Mouse (Mus musculus) liver, embryonic 11.5 days (tissue): ENCODE measurements at regions not wholly inside any gene's neighbourhood (a gene's known extent, or its start where the extent isn't known, plus 50 kb on each side); places are given as distances from the start of the nearest gene placed in this dataset.
"Not testable (repeated sequence)": the region's sequence is repeated elsewhere in the genome, so short reads cannot be mapped to it uniquely, and the experiment has no call there.

ENCODE experiments used
- ATAC-seq: fragments of 200-750 bp; cut with Nextera tagmentation; replicated peaks from 2 replicates; pipeline ENCODE4 v1.8.0; 2017; ENCODE audit warnings: moderate number of reproducible peaks, mild to moderate bottlenecking, moderate TSS enrichment, moderate library complexity; ENCODE audit not compliant: low FRiP score
- DNase-seq: peaks from one replicate; pipeline ENCODE4 v3.0.0-alpha.2; 2017; ENCODE audit warnings: low spot score
- H3K27ac ChIP-seq: fragments of 300-500 bp; sonication (generic); 2 replicates; pipeline ENCODE4 v1.5.1; 2014; ENCODE audit warnings: mild to moderate bottlenecking, low read depth, low read length, control low read depth
- H3K27me3 ChIP-seq: fragments of 300-500 bp; sonication (generic); replicated peaks from 2 replicates; pipeline ENCODE4 v1.6.1; 2014; ENCODE audit warnings: low read length, mixed read lengths; ENCODE audit not compliant: control insufficient read depth, insufficient read depth
- H3K36me3 ChIP-seq: fragments of 300-500 bp; sonication (generic); 2 replicates; pipeline ENCODE4 v1.6.1; 2014; ENCODE audit warnings: mild to moderate bottlenecking, low read length, moderate library complexity, mixed read lengths; ENCODE audit not compliant: control insufficient read depth, insufficient read depth
- H3K4me1 ChIP-seq: fragments of 300-500 bp; sonication (generic); replicated peaks from 2 replicates; pipeline ENCODE4 v1.6.1; 2014; ENCODE audit warnings: low read length, mixed read lengths; ENCODE audit not compliant: control insufficient read depth, insufficient read depth
- H3K4me2 ChIP-seq: fragments of 300-500 bp; sonication (generic); 2 replicates; pipeline ENCODE4 v1.6.1; 2014; ENCODE audit warnings: mild to moderate bottlenecking, control low read depth, moderate library complexity
- H3K4me3 ChIP-seq: fragments of 300-500 bp; sonication (generic); 2 replicates; pipeline ENCODE4 v1.5.1; 2014; ENCODE audit warnings: low read depth, low read length, control low read depth
- H3K9ac ChIP-seq: fragments of 300-500 bp; sonication (generic); 2 replicates; pipeline ENCODE4 v1.6.1; 2014; ENCODE audit warnings: low read depth, low read length, control low read depth
- H3K9me3 ChIP-seq: fragments of 300-500 bp; sonication (generic); 2 replicates; pipeline ENCODE4 v1.6.1; 2016; ENCODE audit warnings: low read length, inconsistent platforms, mixed read lengths; ENCODE audit not compliant: control insufficient read depth
- WGBS: fragments of 180-500 bp; shearing (Covaris S2); extraction: QIAGEN DNeasy Blood & Tissue Kit; methylation state at CpG from one replicate; pipeline ENCODE4 v1.1.7; 2014; 5-methylcytosine and 5-hydroxymethylcytosine counted together

GRCm38 (mm10) chr9:104407559-104408376 is 70.2 kb upstream of the Acpp start:
- Histone ChIP-seq H3K9ac (0 out of 2 replicates have a peak overlapping the region, but pooled peaks have one; percentile 14), H3K27ac (no peak overlapping the region), H3K4me3 (peak overlapping the region; percentile 32), H3K36me3 (no peaks in the 10 kb centered on the region), H3K9me3 (no peaks in the 10 kb centered on the region), H3K4me2 (peak overlapping the region; percentile 68), H3K27me3 (no peaks in the 10 kb centered on the region), H3K4me1 (no peaks in the 10 kb centered on the region)
- DNase-seq (peak; percentile 40), ATAC-seq (peak; percentile 58)
- WGBS, result 22% methylated on average over 18 of the region's 18 CpGs

- H3K9ac ChIP-seq, result no peak overlapping the region
- WGBS, result 73% methylated on average over 2 of the region's 2 CpGs
- no peaks in the 10 kb centered on the region for H3K27me3 ChIP-seq
- H3K27ac ChIP-seq, result no peak overlapping the region
- H3K4me1 ChIP-seq, result no peaks in the 10 kb centered on the region
- no peak overlapping the region for H3K4me3 ChIP-seq
- ATAC-seq (no peak), DNase-seq (no peak)
- H3K9me3 ChIP-seq, result no peaks in the 10 kb centered on the region
- no peaks in the 10 kb centered on the region for H3K36me3 ChIP-seq
- H3K4me2 ChIP-seq, result no peak overlapping the region
Observed at GRCm38 (mm10) chr9:104407011-104407410, 69.5 kb upstream of the Acpp start.

- H3K4me2 ChIP-seq, result no peak overlapping the region
- H3K4me1 ChIP-seq, result no peaks in the 10 kb centered on the region
- no peaks in the 10 kb centered on the region for H3K27me3 ChIP-seq
- H3K27ac ChIP-seq, result no peak overlapping the region
- H3K4me3 ChIP-seq, result no peak overlapping the region
- no peaks in the 10 kb centered on the region for H3K9me3 ChIP-seq
- DNase-seq, result no peak
- no peaks in the 10 kb centered on the region for H3K36me3 ChIP-seq
- WGBS, result 70% methylated on average over 7 of the region's 7 CpGs
- H3K9ac ChIP-seq, result no peak overlapping the region
- ATAC-seq, result no peak
Observed at GRCm38 (mm10) chr9:104406491-104406890, 68.9 kb upstream of the Acpp start.

- H3K4me3 ChIP-seq, result no peak overlapping the region
- no peaks in the 10 kb centered on the region for H3K9me3 ChIP-seq
- ATAC-seq (no peak), DNase-seq (no peak)
- WGBS, result 31% methylated on average over 1 of the region's 1 CpGs
- H3K4me1 ChIP-seq, result no peaks in the 10 kb centered on the region
- no peak overlapping the region for H3K9ac ChIP-seq
- no peaks in the 10 kb centered on the region for H3K27me3 ChIP-seq
- H3K4me2 ChIP-seq, result no peak overlapping the region
- no peaks in the 10 kb centered on the region for H3K36me3 ChIP-seq
- no peak overlapping the region for H3K27ac ChIP-seq
Observed at GRCm38 (mm10) chr9:104403863-104404262, 66.3 kb upstream of the Acpp start.

- Histone ChIP-seq H3K4me2 (no peak overlapping the region), H3K9me3 (no peaks in the 10 kb centered on the region), H3K27me3 (no peaks in the 10 kb centered on the region), H3K4me3 (no peak overlapping the region), H3K36me3 (no peaks in the 10 kb centered on the region), H3K9ac (no peak overlapping the region), H3K4me1 (no peaks in the 10 kb centered on the region), H3K27ac (no peak overlapping the region)
- DNase-seq, result no peak
- no peak for ATAC-seq
- WGBS, result 76% methylated on average over 4 of the region's 4 CpGs
Observed at GRCm38 (mm10) chr9:104401673-104402072, 64.1 kb upstream of the Acpp start.

GRCm38 (mm10) chr9:104399927-104400326 is 62.4 kb upstream of the Acpp start:
- Histone ChIP-seq H3K9me3 (no peaks in the 10 kb centered on the region), H3K4me1 (no peaks in the 10 kb centered on the region), H3K4me3 (no peak overlapping the region), H3K27ac (no peak overlapping the region), H3K9ac (no peak overlapping the region), H3K36me3 (no peaks in the 10 kb centered on the region), H3K27me3 (no peaks in the 10 kb centered on the region), H3K4me2 (no peak overlapping the region)
- DNase-seq (no peak), ATAC-seq (no peak)
- 76% methylated on average over 1 of the region's 1 CpGs for WGBS

GRCm38 (mm10) chr9:104398484-104398883 is 60.9 kb upstream of the Acpp start:
- not testable (repeated sequence) for H3K27me3 ChIP-seq, H3K9ac ChIP-seq, H3K36me3 ChIP-seq, H3K4me2 ChIP-seq, H3K4me3 ChIP-seq, ATAC-seq, H3K27ac ChIP-seq, H3K9me3 ChIP-seq, DNase-seq, H3K4me1 ChIP-seq
- 71% methylated on average over 4 of the region's 4 CpGs for WGBS

GRCm38 (mm10) chr9:104387805-104388204 is 50.3 kb upstream of the Acpp start:
- ATAC-seq, result no peak
- no peak overlapping the region for H3K9ac ChIP-seq
- DNase-seq, result no peak
- no peak overlapping the region for H3K4me3 ChIP-seq
- H3K36me3 ChIP-seq, result no peaks in the 10 kb centered on the region
- H3K27me3 ChIP-seq, result no peaks in the 10 kb centered on the region
- H3K4me1 ChIP-seq, result no peaks in the 10 kb centered on the region
- no peak overlapping the region for H3K4me2 ChIP-seq
- H3K27ac ChIP-seq, result no peak overlapping the region
- WGBS, result 87% methylated on average over 7 of the region's 7 CpGs
- no peaks in the 10 kb centered on the region for H3K9me3 ChIP-seq
